Mouse (Mus musculus) heart, embryonic 16.5 days (tissue): ENCODE results near the gene Slc25a4. TPM values are rescaled to one million over a fixed set of nuclear protein-coding genes. Genes with fewer than 3 reads are reported as not detected.

ENCODE experiments used
- ATAC-seq: fragments of 200-750 bp; cut with Nextera tagmentation; replicated peaks from 2 replicates; pipeline ENCODE4 v1.8.0; 2017; ENCODE audit warnings: moderate number of reproducible peaks; ENCODE audit not compliant: insufficient read depth, low FRiP score; ENCODE audit errors: extremely low read depth
- H3K27ac ChIP-seq: fragments of 300-500 bp; sonication (generic); 2 replicates; pipeline ENCODE4 v1.5.1; 2014; ENCODE audit warnings: mild to moderate bottlenecking, low read length, control low read depth, moderate library complexity
- H3K27me3 ChIP-seq: fragments of 300-500 bp; sonication (generic); 2 replicates; pipeline ENCODE4 v1.6.1; 2014; ENCODE audit warnings: low read length, mixed read lengths; ENCODE audit not compliant: control insufficient read depth, insufficient read depth
- H3K36me3 ChIP-seq: fragments of 300-500 bp; sonication (generic); 2 replicates; pipeline ENCODE4 v1.6.1; 2014; ENCODE audit not compliant: control insufficient read depth, insufficient read depth
- H3K4me1 ChIP-seq: fragments of 300-500 bp; sonication (generic); 2 replicates; pipeline ENCODE4 v1.6.1; 2014; ENCODE audit warnings: low read length, mixed read lengths; ENCODE audit not compliant: control insufficient read depth, insufficient read depth
- H3K4me2 ChIP-seq: fragments of 300-500 bp; sonication (generic); 2 replicates; pipeline ENCODE4 v1.6.1; 2014; ENCODE audit warnings: low read depth, mild to moderate bottlenecking, control low read depth, low read length
- H3K4me3 ChIP-seq: fragments of 300-500 bp; sonication (generic); 2 replicates; pipeline ENCODE4 v1.5.1; 2014; ENCODE audit warnings: mild to moderate bottlenecking, control low read depth, low read length
- H3K9ac ChIP-seq: fragments of 300-500 bp; sonication (generic); 2 replicates; pipeline ENCODE4 v1.6.1; 2014; ENCODE audit warnings: low read length, control low read depth
- H3K9me3 ChIP-seq: fragments of 300-500 bp; sonication (generic); replicated peaks from 2 replicates; pipeline ENCODE4 v1.6.1; 2016; ENCODE audit warnings: low read length; ENCODE audit not compliant: control insufficient read depth
- WGBS: fragments of 180-500 bp; shearing (Covaris S2); extraction: QIAGEN DNeasy Blood & Tissue Kit; methylation state at CpG from one replicate; pipeline ENCODE4 v1.1.7; 2014; 5-methylcytosine and 5-hydroxymethylcytosine counted together
- microRNA-seq: library from miRNA; unstranded; fragments of <30 nt; microRNA quantifications from one replicate; pipeline ENCODE4, GENCODE M21; 2017
- polyA plus RNA-seq: library from polyadenylated mRNA; unstranded; fragments of >200 nt; fragmentation: Nextera tagmentation; extraction: Ambion mirVana; gene quantifications from 2 replicates; pipeline ENCODE4 v1.2.1, GENCODE M21; 2015

The Slc25a4 gene
- polyA plus RNA-seq, 1 experiment from 2014 or later, result 2,893 TPM

GRCm38 (mm10) chr8:46193100-46193499 is 18.0 kb downstream of the Slc25a4 start:
- Histone ChIP-seq H3K27me3 (no peaks in the 10 kb centered on the region), H3K9ac (no peak overlapping the region), H3K4me2 (no peak overlapping the region), H3K9me3 (no peaks in the 10 kb centered on the region), H3K36me3 (peaks cover 14% of the 10 kb centered on the region), H3K4me3 (no peak overlapping the region), H3K27ac (no peak overlapping the region), H3K4me1 (no peaks in the 10 kb centered on the region)
- WGBS, result 83% methylated on average over 8 of the region's 8 CpGs
- ATAC-seq, result no peak

DNA sequence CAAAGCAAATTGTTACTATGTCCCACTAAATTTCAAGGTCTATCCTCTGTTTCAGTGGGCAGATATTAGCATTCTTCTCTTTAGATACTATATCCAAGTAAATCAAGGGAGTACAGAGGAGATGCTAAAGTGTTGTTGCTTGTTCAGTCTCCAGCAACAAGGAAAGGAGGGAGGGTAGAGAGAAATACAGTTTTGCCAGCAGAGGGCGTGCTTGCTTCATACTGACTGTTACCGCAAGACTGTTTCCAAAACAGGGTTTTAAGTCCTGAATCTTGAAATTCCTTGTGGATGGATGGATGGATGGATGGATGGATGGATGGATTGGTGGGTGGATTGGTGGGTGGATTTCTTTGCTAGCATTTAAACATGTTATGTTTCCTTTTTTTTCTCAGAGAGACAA is 25.7 kb downstream of the Slc25a4 start:
- ATAC-seq, result no peak
- 10% methylated on average over 2 of the region's 2 CpGs for WGBS

GRCm38 (mm10) chr8:46180136-46180535 is 30.9 kb downstream of the Slc25a4 start:
- Histone ChIP-seq H3K36me3 (peaks cover 8% of the 10 kb centered on the region), H3K27ac (no peak overlapping the region), H3K9me3 (no peaks in the 10 kb centered on the region), H3K4me2 (no peak overlapping the region), H3K9ac (no peak overlapping the region), H3K27me3 (no peaks in the 10 kb centered on the region), H3K4me3 (no peak overlapping the region), H3K4me1 (0 out of 2 replicates have a peak, but pooled peaks cover 2% of the 10 kb centered on the region)
- no peak for ATAC-seq
- WGBS, result 92% methylated on average over 7 of the region's 7 CpGs

More for the DNA sequence above, 25.7 kb downstream of the Slc25a4 start:
- Histone ChIP-seq H3K27me3 (no peaks in the 10 kb centered on the region), H3K9me3 (no peaks in the 10 kb centered on the region), H3K9ac (no peak overlapping the region), H3K4me1 (peaks cover 2% of the 10 kb centered on the region; the same call in 1 of the 2 replicates), H3K4me2 (no peak overlapping the region), H3K27ac (no peak overlapping the region), H3K4me3 (no peak overlapping the region), H3K36me3 (peaks cover 4% of the 10 kb centered on the region)

DNA sequence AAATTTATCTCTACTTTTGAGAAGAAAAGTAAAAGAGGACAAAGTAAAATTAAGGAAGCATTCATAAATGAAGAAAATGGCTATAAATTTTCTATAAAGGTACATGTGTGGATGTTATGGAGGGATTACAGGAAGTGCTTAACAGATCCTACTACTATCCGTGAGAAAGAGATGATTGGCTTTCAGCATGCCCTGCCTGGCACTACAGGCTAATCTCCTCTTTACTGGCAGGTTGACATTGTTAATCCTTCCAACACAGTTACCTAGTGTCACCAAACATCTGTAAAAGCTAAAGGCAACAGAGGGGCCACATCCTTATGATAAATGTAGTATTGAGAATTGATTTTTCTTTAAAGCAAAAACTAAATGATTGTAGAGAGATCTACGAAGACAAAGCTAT is 37.4 kb downstream of the Slc25a4 start:
- Histone ChIP-seq H3K27me3 (no peaks in the 10 kb centered on the region), H3K4me2 (no peak overlapping the region), H3K4me3 (no peak overlapping the region), H3K27ac (no peak overlapping the region), H3K36me3 (peaks cover 18% of the 10 kb centered on the region), H3K9ac (no peak overlapping the region), H3K4me1 (no peaks in the 10 kb centered on the region), H3K9me3 (no peaks in the 10 kb centered on the region)
- WGBS, result 69% methylated on average over 2 of the region's 2 CpGs
- no peak for ATAC-seq

DNA sequence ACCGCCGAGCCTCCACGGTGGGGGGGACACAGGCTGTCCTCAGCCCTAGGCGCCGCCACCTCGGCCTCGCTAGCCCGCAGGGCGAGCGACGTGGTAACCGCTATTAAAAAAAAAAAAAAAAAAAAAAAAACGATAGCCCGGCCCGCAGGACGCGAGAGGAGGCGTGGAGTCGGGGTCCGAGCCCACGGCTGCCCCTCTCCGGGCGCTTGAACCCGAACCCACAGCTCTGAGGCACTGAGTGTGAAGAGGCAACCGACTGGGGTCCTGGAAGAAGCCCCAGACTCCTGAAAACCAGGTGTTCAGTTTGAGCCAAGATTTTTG is 47.3 kb downstream of the Slc25a4 start:
- ATAC-seq, result peak; percentile 69; the same call in 1 of the 2 replicates
- WGBS, result 1% methylated on average over 24 of the region's 25 CpGs

GRCm38 (mm10) chr8:46162953-46163869 is 47.9 kb downstream of the Slc25a4 start:
- Histone ChIP-seq H3K4me1 (peaks cover 7% of the 10 kb centered on the region), H3K4me3 (peak overlapping the region; percentile 92), H3K27me3 (no peaks in the 10 kb centered on the region), H3K36me3 (no peaks in the 10 kb centered on the region), H3K9me3 (no peaks in the 10 kb centered on the region; the same call in 1 of the 2 replicates), H3K4me2 (peak overlapping the region; percentile 72), H3K9ac (peak overlapping the region; percentile 96), H3K27ac (peak overlapping the region; percentile 88)
- ATAC-seq, result peak; percentile 98
- WGBS, result 2% methylated on average over 76 of the region's 77 CpGs

More for the DNA sequence above, 47.3 kb downstream of the Slc25a4 start:
- Histone ChIP-seq H3K27ac (peak overlapping the region; percentile 88), H3K9me3 (no peaks in the 10 kb centered on the region), H3K27me3 (no peaks in the 10 kb centered on the region), H3K4me1 (peaks cover 7% of the 10 kb centered on the region), H3K4me2 (peak overlapping the region; percentile 72), H3K4me3 (peak overlapping the region; percentile 92), H3K36me3 (no peaks in the 10 kb centered on the region), H3K9ac (peak overlapping the region; percentile 96)

Small RNA genes lying within 50 kb of the gene (microRNA-seq; reads per million reads assigned to microRNA genes)
- not detected for gene Gm23812

Other genes with a start within 250 kb of the Slc25a4 start
- gene 1700029J07Rik, start 236.0 kb downstream of the Slc25a4 start, polyA plus RNA-seq, result 3.1 and 3.8 TPM in 2 replicates
- gene Ufsp2, start 235.8 kb downstream of the Slc25a4 start, polyA plus RNA-seq, result 46.6 and 51.2 TPM in 2 replicates
- gene Lrp2bp, start 212.0 kb downstream of the Slc25a4 start, polyA plus RNA-seq, result 0.76 and 1.3 TPM in 2 replicates
- gene Ankrd37, start 205.6 kb downstream of the Slc25a4 start, polyA plus RNA-seq, result 24.7 and 26.1 TPM in 2 replicates
- gene Cfap97, start 59.5 kb downstream of the Slc25a4 start, polyA plus RNA-seq, result 16.8 and 16.9 TPM in 2 replicates
- 3.4 and 4.8 TPM in 2 replicates for gene Snx25, start 59.1 kb downstream of the Slc25a4 start, polyA plus RNA-seq
- not detected in 2 replicates for gene Helt, start 83.4 kb upstream of the Slc25a4 start, polyA plus RNA-seq